9 mouse cellular contexts compared by ENCODE assay signal in the genomic region with DNA sequence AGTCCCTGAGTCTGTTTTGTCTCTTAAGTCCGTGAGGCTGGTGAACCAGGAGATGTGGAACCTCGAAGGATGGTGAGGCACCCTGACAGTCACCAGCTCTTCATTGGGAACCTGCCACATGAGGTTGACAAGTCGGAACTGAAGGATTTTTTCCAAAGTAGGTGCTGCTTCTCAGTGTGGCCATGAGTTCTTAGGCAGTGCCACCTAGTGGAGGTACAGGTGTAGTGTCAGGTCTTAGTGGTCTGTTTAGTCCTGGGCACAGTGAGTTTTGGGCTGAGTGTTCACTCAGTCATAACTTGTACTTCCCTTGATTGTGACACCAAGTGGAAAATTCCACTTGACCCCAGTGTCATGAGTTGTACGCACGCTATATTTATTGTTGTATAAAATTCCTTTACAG. TPM values are rescaled to one million over a fixed set of nuclear protein-coding genes. Genes with fewer than 3 reads are reported as not detected.
A peak's percentile ranks its signal among the peaks of the same experiment; 100 is the strongest.
DNase-seq lines count a peak whose midpoint lies in the region; ATAC-seq lines count a peak whose summit lies in the region.
"Had no signal": no experiment of that assay in that cellular context is flagged by ENCODE, and none has a peak within 500 bp of the region (broad histone marks: within the 10 kb centered on the region; RNA-seq: fewer than 3 reads in every experiment).

No protein-coding gene starts in this region.

- no peak overlapping the region for H3K9ac ChIP-seq in limb, embryonic 15.5 days
- H3K9ac ChIP-seq: neural tube, embryonic 13.5 days had no signal

- ATAC-seq in common myeloid progenitor, adult 5-6 weeks (replicated peaks; ENCODE audit: low read depth, poor library complexity, severe bottlenecking), result peak; percentile 90
- 0 out of 2 replicates have a peak, but pooled peaks have one; percentile 22 for ATAC-seq in limb, embryonic 15.5 days (ENCODE audit: insufficient number of reproducible peaks, low FRiP score, low TSS enrichment, low read depth)

- H3K4me2 ChIP-seq in limb, embryonic 15.5 days, result no peak overlapping the region
- H3K4me2 ChIP-seq: neural tube, embryonic 13.5 days had no signal

- no peak overlapping the region for H3K4me3 ChIP-seq in limb, embryonic 15.5 days
- H3K4me3 ChIP-seq: neural tube, embryonic 13.5 days had no signal

- DNase-seq in heart, adult 8-10 months (ENCODE audit: low spot score), result peak; percentile 17
- DNase-seq in heart, adult 11 months, result no peak
- DNase-seq in NIH3T3 (ENCODE audit: low read depth), result peak; percentile 79
- DNase-seq in hindlimb bud, embryonic 11.5 days (ENCODE audit: extremely low spot score, low read depth, low spot score), result peak; percentile 22
- peak; percentile 53 for DNase-seq in neural tube, embryonic 10.5 days (ENCODE audit: extremely low spot score, low spot score)
- peak; percentile 37 for DNase-seq in thymus, postnatal 25 days

- peaks cover 4% of the 10 kb centered on the region; the same call in 1 of the 2 replicates for H3K4me1 ChIP-seq in limb, embryonic 15.5 days
- H3K4me1 ChIP-seq: neural tube, embryonic 13.5 days had no signal

- peaks cover 87% of the 10 kb centered on the region for H3K36me3 ChIP-seq in limb, embryonic 15.5 days

- H3K27me3 ChIP-seq in limb, embryonic 15.5 days, result no peaks in the 10 kb centered on the region
- H3K27me3 ChIP-seq: neural tube, embryonic 13.5 days had no signal

- 60% methylated on average over 5 of the region's 5 CpGs for WGBS in limb, embryonic 15.5 days

- H3K27ac ChIP-seq in limb, embryonic 15.5 days, result no peak overlapping the region
- H3K27ac ChIP-seq: neural tube, embryonic 13.5 days had no signal

- H3K9me3 ChIP-seq in limb, embryonic 15.5 days, result no peaks in the 10 kb centered on the region
- H3K9me3 ChIP-seq: neural tube, embryonic 13.5 days had no signal

RNA-seq across cellular contexts. Expression of a gene that starts 28.4 kb away (rescaled TPM):
- 10 to 100 TPM; 39.4 to 45.2 (median 42.4) TPM for total RNA-seq in heart, adult 8-10 months (2022)
- total RNA-seq in common myeloid progenitor, adult 5-6 weeks (2017), result 123 and 135 TPM in 2 replicates
- polyA plus RNA-seq in limb, embryonic 15.5 days (2015; fragmentation: Nextera tagmentation; extraction: Ambion mirVana), result 153 and 158 TPM in 2 replicates

RNA-seq across cellular contexts. Expression of a gene that starts 36.8 kb away (rescaled TPM):
- 100 to 1,000 TPM in 3 of 4 experiments, 10 to 100 TPM in 1; 94.6 to 115 (median 104) TPM for total RNA-seq in heart, adult 8-10 months (2022)
- total RNA-seq in common myeloid progenitor, adult 5-6 weeks (2017), result 27.7 and 48.8 TPM in 2 replicates
- 448 and 491 TPM in 2 replicates for polyA plus RNA-seq in limb, embryonic 15.5 days (2015; fragmentation: Nextera tagmentation; extraction: Ambion mirVana)
